ENCODE assay signal across 9 mouse cellular contexts in the genomic region with DNA sequence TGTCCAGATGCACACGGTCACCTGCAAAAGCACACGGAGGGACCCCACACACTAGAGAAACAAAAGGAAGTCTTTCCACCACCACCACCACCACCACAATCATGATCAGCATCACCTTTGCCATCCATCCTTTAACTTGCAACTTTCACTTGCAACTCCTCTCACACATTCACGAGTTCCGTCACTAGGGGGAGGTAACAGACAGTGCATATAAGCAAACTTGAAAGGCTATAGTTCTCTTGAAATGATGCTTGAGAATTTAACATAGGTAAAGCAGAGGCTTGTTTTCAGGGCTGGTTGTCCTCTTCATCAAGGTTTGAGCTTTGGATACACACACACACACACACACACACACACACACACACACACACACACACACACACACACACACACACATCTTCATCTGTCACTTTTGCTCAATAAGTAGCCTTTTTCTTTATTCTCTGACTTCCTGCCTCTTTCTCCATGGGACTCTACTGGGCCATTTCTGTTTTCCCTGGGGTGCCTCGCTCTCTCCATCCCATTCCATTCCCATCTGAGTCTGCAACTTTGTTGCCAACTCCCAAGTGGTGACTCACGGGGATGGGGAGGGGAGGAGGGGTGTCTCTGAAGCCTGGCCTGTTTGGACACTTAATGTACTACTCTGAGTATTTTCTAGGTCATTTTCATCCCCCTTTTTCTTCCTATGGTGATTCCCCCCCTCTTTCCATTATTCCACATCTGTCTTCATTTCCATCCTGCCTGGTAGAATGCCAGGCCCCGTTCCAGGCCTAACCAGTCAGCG.
DNase-seq lines count a peak whose midpoint lies in the region; ATAC-seq and TF ChIP-seq lines count a peak whose summit lies in the region.
"Had no signal": no experiment of that assay in that cellular context is flagged by ENCODE, and none has a peak within 500 bp of the region (broad histone marks: within the 10 kb centered on the region; RNA-seq: fewer than 3 reads in every experiment).

No protein-coding gene starts in this region.

- no peaks in the 10 kb centered on the region for H3K9me3 ChIP-seq in liver, embryonic 12.5 days (replicated peaks)
- no peaks in the 10 kb centered on the region for H3K9me3 ChIP-seq in forebrain, embryonic 16.5 days (ENCODE audit: control insufficient read depth, low read length)
- no peaks in the 10 kb centered on the region for H3K9me3 ChIP-seq in hindbrain, postnatal 0 days (ENCODE audit: low read length)
- H3K9me3 ChIP-seq in limb, embryonic 10.5 days (replicated peaks) = no peaks in the 10 kb centered on the region
- no peaks in the 10 kb centered on the region for H3K9me3 ChIP-seq in neural tube, embryonic 12.5 days

- ATAC-seq in liver, embryonic 12.5 days = no peak
- peak; percentile 75 for ATAC-seq in forebrain, embryonic 16.5 days
- peak; percentile 61; the same call in 1 of the 2 replicates for ATAC-seq in hindbrain, postnatal 0 days
- ATAC-seq in neural tube, embryonic 12.5 days (ENCODE audit: low FRiP score, low read depth) = 0 out of 2 replicates have a peak, but pooled peaks have one; percentile 37

- H3K4me3 ChIP-seq in liver, adult 2 months (ENCODE audit: insufficient read depth, low read depth, low read length) = no peak overlapping the region
- no peak overlapping the region for H3K4me3 ChIP-seq in liver, embryonic 12.5 days
- H3K4me3 ChIP-seq in forebrain, embryonic 16.5 days (replicated peaks; ENCODE audit: low read length) = no peak overlapping the region
- H3K4me3 ChIP-seq in hindbrain, postnatal 0 days (ENCODE audit: low read length) = no peak overlapping the region
- no peak overlapping the region for H3K4me3 ChIP-seq in limb, embryonic 10.5 days
- no peak overlapping the region for H3K4me3 ChIP-seq in neural tube, embryonic 12.5 days
- H3K4me3 ChIP-seq: myocyte had no signal

- H3K36me3 ChIP-seq in liver, adult 2 months (ENCODE audit: control insufficient read depth, insufficient read depth, low read length) = no peaks in the 10 kb centered on the region
- H3K36me3 ChIP-seq in liver, embryonic 12.5 days = no peaks in the 10 kb centered on the region
- H3K36me3 ChIP-seq in forebrain, embryonic 16.5 days (ENCODE audit: control insufficient read depth, insufficient read depth) = no peaks in the 10 kb centered on the region
- H3K36me3 ChIP-seq in hindbrain, postnatal 0 days (ENCODE audit: insufficient read depth, low read length) = no peaks in the 10 kb centered on the region
- 0 out of 2 replicates have a peak, but pooled peaks cover 2% of the 10 kb centered on the region for H3K36me3 ChIP-seq in limb, embryonic 10.5 days
- no peaks in the 10 kb centered on the region for H3K36me3 ChIP-seq in neural tube, embryonic 12.5 days

- no peaks in the 10 kb centered on the region for H3K27me3 ChIP-seq in liver, adult 2 months (ENCODE audit: control insufficient read depth, insufficient read depth, low read length)
- H3K27me3 ChIP-seq in liver, embryonic 12.5 days (replicated peaks) = no peaks in the 10 kb centered on the region
- H3K27me3 ChIP-seq in forebrain, embryonic 16.5 days (replicated peaks; ENCODE audit: control insufficient read depth, insufficient read depth, low read length) = no peaks in the 10 kb centered on the region
- H3K27me3 ChIP-seq in hindbrain, postnatal 0 days (ENCODE audit: insufficient read depth, low read length) = no peaks in the 10 kb centered on the region
- H3K27me3 ChIP-seq in limb, embryonic 10.5 days (ENCODE audit: low read depth, poor library complexity, severe bottlenecking) = no peaks in the 10 kb centered on the region
- H3K27me3 ChIP-seq in neural tube, embryonic 12.5 days (replicated peaks) = no peaks in the 10 kb centered on the region

- H3K4me2 ChIP-seq in liver, embryonic 12.5 days = no peak overlapping the region
- no peak overlapping the region for H3K4me2 ChIP-seq in forebrain, embryonic 16.5 days (ENCODE audit: low read length)
- no peak overlapping the region for H3K4me2 ChIP-seq in hindbrain, postnatal 0 days (ENCODE audit: low read depth, low read length)
- no peak overlapping the region for H3K4me2 ChIP-seq in neural tube, embryonic 12.5 days (replicated peaks)

- TF ChIP-seq CTCF in liver, adult 2 months (IDR thresholded peaks at IDR 0.05; ENCODE audit: low read depth, low read length) = peak; percentile 42; the same call in 1 of the 2 replicates
- TF ChIP-seq CTCF in hindbrain, postnatal 0 days (IDR thresholded peaks at IDR 0.05; ENCODE audit: low read depth) = peak; percentile 93

- WGBS in liver, adult 2 months = 49% methylated on average over 8 of the region's 8 CpGs
- WGBS in liver, embryonic 12.5 days (ENCODE audit: insufficient replicate concordance) = 48% methylated on average over 8 of the region's 8 CpGs
- WGBS in forebrain, embryonic 16.5 days = 50% methylated on average over 8 of the region's 8 CpGs
- 44% methylated on average over 8 of the region's 8 CpGs for WGBS in hindbrain, postnatal 0 days
- WGBS in limb, embryonic 10.5 days = 58% methylated on average over 8 of the region's 8 CpGs
- 49% methylated on average over 8 of the region's 8 CpGs for WGBS in neural tube, embryonic 12.5 days

- H3K27ac ChIP-seq in liver, adult 2 months (replicated peaks; ENCODE audit: insufficient read depth, low read depth, low read length) = no peak overlapping the region
- no peak overlapping the region for H3K27ac ChIP-seq in liver, embryonic 12.5 days
- no peak overlapping the region for H3K27ac ChIP-seq in forebrain, embryonic 16.5 days (ENCODE audit: low read length)
- no peak overlapping the region for H3K27ac ChIP-seq in hindbrain, postnatal 0 days
- no peak overlapping the region for H3K27ac ChIP-seq in limb, embryonic 10.5 days
- no peak overlapping the region for H3K27ac ChIP-seq in neural tube, embryonic 12.5 days

- no peaks in the 10 kb centered on the region for H3K79me2 ChIP-seq in liver, adult 2 months (ENCODE audit: control insufficient read depth, insufficient read depth, low read length)

- peak; percentile 62 for DNase-seq in liver, adult 2 months (ENCODE audit: extremely low read depth, low read depth, low spot score)
- DNase-seq in c-Kit-positive CD71-positive TER-119-negative erythroid progenitor cells, embryonic 14.5 days (ENCODE audit: low read depth) = peak; percentile 21
- DNase-seq in hindbrain, postnatal 0 days (ENCODE audit: low spot score) = peak; percentile 91
- DNase-seq in limb, embryonic 10.5 days (ENCODE audit: low spot score) = peak; percentile 45
- no peak for DNase-seq in spleen, postnatal 14 days (ENCODE audit: low spot score in 2 of 2)

- H3K9ac ChIP-seq in liver, adult 2 months (ENCODE audit: low read depth, low read length) = no peak overlapping the region
- no peak overlapping the region for H3K9ac ChIP-seq in liver, embryonic 12.5 days
- no peak overlapping the region for H3K9ac ChIP-seq in forebrain, embryonic 16.5 days (replicated peaks; ENCODE audit: low read depth, low read length)
- no peak overlapping the region for H3K9ac ChIP-seq in hindbrain, postnatal 0 days (replicated peaks; ENCODE audit: low read length)
- no peak overlapping the region for H3K9ac ChIP-seq in neural tube, embryonic 12.5 days

- no peaks in the 10 kb centered on the region for H3K4me1 ChIP-seq in liver, adult 2 months (ENCODE audit: control insufficient read depth, insufficient read depth, low read length)
- H3K4me1 ChIP-seq in liver, embryonic 12.5 days = no peaks in the 10 kb centered on the region
- H3K4me1 ChIP-seq in forebrain, embryonic 16.5 days (replicated peaks; ENCODE audit: control insufficient read depth, insufficient read depth, low read length) = no peaks in the 10 kb centered on the region
- H3K4me1 ChIP-seq in hindbrain, postnatal 0 days (ENCODE audit: insufficient read depth, low read length) = no peaks in the 10 kb centered on the region
- peaks cover 13% of the 10 kb centered on the region for H3K4me1 ChIP-seq in limb, embryonic 10.5 days
- H3K4me1 ChIP-seq in neural tube, embryonic 12.5 days = no peaks in the 10 kb centered on the region

- TF ChIP-seq POLR2A in liver, adult 2 months (IDR thresholded peaks at IDR 0.05; ENCODE audit: extremely low read depth, insufficient read depth, low read length) = no peak

Comparison
In these comparisons a context has a peak if more than half of its experiments do, and no peak if none do; other contexts are left out.
1. DNase-seq: peak in liver, adult 2 months (single experiment), c-Kit-positive CD71-positive TER-119-negative erythroid progenitor cells, embryonic 14.5 days (single experiment), hindbrain, postnatal 0 days (single experiment) and limb, embryonic 10.5 days (single experiment); none in spleen, postnatal 14 days (0 of 2).